Mouse (Mus musculus) lung, embryonic 14.5 days (tissue): Measurements from ENCODE around the gene Fkbp1a. TPM values are rescaled to one million over a fixed set of nuclear protein-coding genes. Genes with fewer than 3 reads are reported as not detected.
A peak's percentile ranks its signal among the peaks of the same experiment; 100 is the strongest.

Experiments
- ATAC-seq: fragments of 200-750 bp; cut with Nextera tagmentation; 2 replicates; pipeline ENCODE4 v1.8.0; 2017; ENCODE audit warnings: mild to moderate bottlenecking, moderate TSS enrichment, moderate library complexity; ENCODE audit not compliant: insufficient read depth
- DNase-seq: peaks from one replicate; pipeline ENCODE4 v3.0.0-alpha.2; 2015
- H3K27ac ChIP-seq: fragments of 300-500 bp; sonication (generic); 2 replicates; pipeline ENCODE4 v1.5.1; 2014; ENCODE audit warnings: low read depth, mild to moderate bottlenecking, moderate library complexity
- H3K27me3 ChIP-seq: fragments of 300-500 bp; sonication (generic); 2 replicates; pipeline ENCODE4 v1.6.1; 2014; ENCODE audit warnings: low read length, control low read depth; ENCODE audit not compliant: insufficient read depth
- H3K36me3 ChIP-seq: fragments of 300-500 bp; sonication (generic); 2 replicates; pipeline ENCODE4 v1.6.1; 2014; ENCODE audit warnings: control low read depth; ENCODE audit not compliant: insufficient read depth
- H3K4me1 ChIP-seq: fragments of 300-500 bp; sonication (generic); 2 replicates; pipeline ENCODE4 v1.6.1; 2014; ENCODE audit warnings: antibody characterized with exemption, control low read depth; ENCODE audit not compliant: insufficient read depth
- H3K4me2 ChIP-seq: fragments of 300-500 bp; sonication (generic); 2 replicates; pipeline ENCODE4 v1.6.1; 2014; ENCODE audit warnings: mild to moderate bottlenecking
- H3K4me3 ChIP-seq: fragments of 300-500 bp; sonication (generic); 2 replicates; pipeline ENCODE4 v1.5.1; 2014; ENCODE audit warnings: low read depth, low read length
- H3K9ac ChIP-seq: fragments of 300-500 bp; sonication (generic); 2 replicates; pipeline ENCODE4 v1.6.1; 2014
- H3K9me3 ChIP-seq: fragments of 300-500 bp; sonication (generic); 2 replicates; pipeline ENCODE4 v1.6.1; 2016; ENCODE audit warnings: low read depth, low read length, control low read depth
- CTCF ChIP-seq: IDR thresholded peaks from 2 replicates; pipeline ENCODE4 v1.5.1; 2016; ENCODE audit warnings: antibody characterized with exemption, low read depth
- WGBS: fragments of 180-500 bp; shearing (Covaris S2); extraction: QIAGEN DNeasy Blood & Tissue Kit; methylation state at CpG from one replicate; pipeline ENCODE4 v1.1.7; 2014; 5-methylcytosine and 5-hydroxymethylcytosine counted together
- polyA plus RNA-seq: library from polyadenylated mRNA; unstranded; fragments of >200 nt; fragmentation: Nextera tagmentation; extraction: Ambion mirVana; gene quantifications from 2 replicates; pipeline ENCODE4 v1.2.1, GENCODE M21; 2014

Gene Fkbp1a
- polyA plus RNA-seq, 1 experiment from 2014 or later: 873 TPM

DNA sequence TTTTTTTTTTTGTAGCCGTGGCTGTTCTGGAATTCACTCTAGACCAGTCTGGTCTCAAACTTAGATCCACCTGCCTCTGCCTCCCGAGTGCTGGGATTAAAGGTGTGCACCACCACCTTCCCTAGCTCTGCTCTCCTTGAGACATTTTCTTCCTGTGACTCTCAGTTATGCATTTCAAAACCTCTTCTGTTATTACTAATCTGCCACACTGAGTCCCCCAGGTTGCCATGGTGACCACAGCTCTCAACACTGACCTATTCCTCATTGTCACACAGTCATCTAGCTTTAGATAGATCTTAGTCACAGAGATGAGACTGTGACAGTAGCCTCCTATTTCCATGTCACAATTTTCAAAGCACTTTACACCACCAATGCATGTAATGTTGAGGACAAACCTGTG lies 27.2 kb downstream of the Fkbp1a start:
- TF ChIP-seq CTCF: no peak
- Histone ChIP-seq H3K4me2 (no peak overlapping the region), H3K36me3 (peaks cover under 1% of the 10 kb centered on the region; the same call in 1 of the 2 replicates), H3K27me3 (no peaks in the 10 kb centered on the region), H3K4me1 (no peaks in the 10 kb centered on the region), H3K27ac (no peak overlapping the region), H3K9me3 (no peaks in the 10 kb centered on the region), H3K4me3 (no peak overlapping the region), H3K9ac (no peak overlapping the region)
- ATAC-seq (no peak), DNase-seq (no peak)
- WGBS: 77% methylated on average over 2 of the region's 2 CpGs

DNA sequence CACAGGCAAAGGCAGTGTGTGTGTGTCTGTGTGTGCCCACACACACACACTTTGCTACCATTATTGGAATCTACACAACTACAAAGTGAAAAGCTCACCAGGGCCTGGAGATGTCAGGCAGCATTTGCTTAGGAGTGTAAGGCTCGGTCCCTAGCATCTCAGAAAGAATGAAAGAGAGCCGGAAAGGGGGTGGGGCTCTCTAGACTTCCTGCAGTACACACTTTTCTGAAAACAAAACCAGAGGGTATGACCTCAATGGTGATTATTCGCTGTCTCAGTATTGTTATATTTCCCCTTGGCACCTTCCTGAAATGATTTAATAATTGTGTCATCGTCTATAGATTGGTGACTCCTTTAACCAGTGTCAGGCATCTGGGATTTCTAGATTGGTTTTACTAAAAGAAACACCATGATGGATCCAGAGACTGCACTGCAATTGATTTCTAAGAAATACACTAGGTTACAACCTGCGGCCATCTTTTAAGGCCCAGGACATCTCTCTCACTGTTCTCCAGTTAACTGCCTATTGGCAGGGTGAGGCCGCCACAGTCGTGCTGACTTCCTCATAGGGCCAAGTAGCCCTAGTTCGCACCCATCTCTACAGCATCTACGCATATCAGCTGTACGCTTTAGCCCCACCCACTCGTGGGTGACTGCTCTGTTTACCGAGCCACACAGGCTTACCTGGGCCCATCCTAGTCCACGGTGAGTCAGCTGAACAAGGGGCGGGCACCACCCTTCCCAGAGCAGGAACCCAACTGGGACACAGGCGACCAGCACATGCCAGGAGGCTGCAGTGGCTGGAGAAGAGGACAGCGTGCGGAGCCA lies 29.8 kb downstream of the Fkbp1a start, which contains the start of gene Sdcbp2:
Gene Sdcbp2 (plus strand): TSS at position 750 of the 828 bp plus-strand sequence.
- Histone ChIP-seq H3K4me1 (peaks cover 4% of the 10 kb centered on the region; the same call in 1 of the 2 replicates), H3K27me3 (no peaks in the 10 kb centered on the region), H3K4me3 (no peak within 1 kb of the TSS), H3K27ac (no peak within 1 kb of the TSS), H3K9me3 (no peaks in the 10 kb centered on the region), H3K4me2 (no peak within 1 kb of the TSS), H3K9ac (no peak within 1 kb of the TSS), H3K36me3 (no peaks in the 10 kb centered on the region; the same call in 1 of the 2 replicates)
- DNase-seq (peak; percentile 30), ATAC-seq (no peak)
- WGBS: 63% methylated on average over 17 of the region's 17 CpGs
- no peak for TF ChIP-seq CTCF

DNA sequence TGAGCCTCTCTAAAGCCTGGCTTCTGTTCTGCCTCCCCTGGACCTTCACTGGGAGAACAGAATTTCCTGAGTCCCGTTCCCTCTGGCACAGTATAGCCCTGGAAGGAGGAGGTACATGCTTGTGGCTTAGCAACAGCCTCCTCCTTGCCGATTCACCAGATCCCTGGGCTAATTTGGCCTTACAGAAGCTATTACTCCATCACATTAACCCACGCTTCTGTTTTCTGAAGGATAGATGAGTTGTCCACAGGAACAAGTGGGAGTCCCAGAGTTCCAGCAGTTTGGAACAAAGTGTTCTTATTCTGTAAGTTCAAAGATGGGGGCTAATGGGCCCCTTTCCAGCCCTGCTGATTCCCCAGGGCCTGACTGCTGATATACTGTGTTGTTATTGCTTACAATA lies 31.4 kb downstream of the Fkbp1a start:
- Histone ChIP-seq H3K4me3 (no peak overlapping the region), H3K36me3 (no peaks in the 10 kb centered on the region; the same call in 1 of the 2 replicates), H3K4me2 (no peak overlapping the region), H3K27ac (no peak overlapping the region), H3K9ac (no peak overlapping the region), H3K4me1 (peaks cover 4% of the 10 kb centered on the region; the same call in 1 of the 2 replicates), H3K9me3 (no peaks in the 10 kb centered on the region), H3K27me3 (no peaks in the 10 kb centered on the region)
- WGBS: 75% methylated on average over 3 of the region's 3 CpGs
- ATAC-seq (no peak), DNase-seq (no peak)
- TF ChIP-seq CTCF: no peak

DNA sequence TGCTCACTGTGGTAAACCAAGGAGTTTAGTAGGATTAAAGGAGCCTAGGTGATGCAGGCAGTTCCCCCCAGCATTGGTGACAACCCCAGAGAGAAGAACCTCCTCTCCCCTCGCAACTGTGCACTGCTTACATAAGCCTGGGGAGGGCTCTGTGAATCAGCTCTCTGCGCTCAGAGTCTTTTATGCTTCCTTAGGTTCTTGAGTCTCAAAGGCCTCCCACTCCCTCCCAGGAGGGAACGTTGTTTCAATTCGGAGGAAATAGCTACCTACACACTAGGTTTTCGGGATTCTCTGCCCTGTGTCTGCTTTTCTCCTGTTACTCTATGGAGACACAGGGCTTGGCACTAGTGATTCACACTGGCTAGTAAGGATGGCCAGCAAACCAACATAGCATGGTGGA lies 32.3 kb downstream of the Fkbp1a start:
- TF ChIP-seq CTCF: no peak
- H3K9me3 ChIP-seq: no peaks in the 10 kb centered on the region
- peaks cover 4% of the 10 kb centered on the region; the same call in 1 of the 2 replicates for H3K4me1 ChIP-seq
- no peaks in the 10 kb centered on the region for H3K27me3 ChIP-seq
- no peak overlapping the region for H3K4me2 ChIP-seq
- WGBS: 68% methylated on average over 5 of the region's 5 CpGs
- DNase-seq (no peak), ATAC-seq (no peak)
- H3K9ac ChIP-seq: no peak overlapping the region
- H3K36me3 ChIP-seq: no peaks in the 10 kb centered on the region; the same call in 1 of the 2 replicates
- H3K27ac ChIP-seq: no peak overlapping the region
- H3K4me3 ChIP-seq: no peak overlapping the region

DNA sequence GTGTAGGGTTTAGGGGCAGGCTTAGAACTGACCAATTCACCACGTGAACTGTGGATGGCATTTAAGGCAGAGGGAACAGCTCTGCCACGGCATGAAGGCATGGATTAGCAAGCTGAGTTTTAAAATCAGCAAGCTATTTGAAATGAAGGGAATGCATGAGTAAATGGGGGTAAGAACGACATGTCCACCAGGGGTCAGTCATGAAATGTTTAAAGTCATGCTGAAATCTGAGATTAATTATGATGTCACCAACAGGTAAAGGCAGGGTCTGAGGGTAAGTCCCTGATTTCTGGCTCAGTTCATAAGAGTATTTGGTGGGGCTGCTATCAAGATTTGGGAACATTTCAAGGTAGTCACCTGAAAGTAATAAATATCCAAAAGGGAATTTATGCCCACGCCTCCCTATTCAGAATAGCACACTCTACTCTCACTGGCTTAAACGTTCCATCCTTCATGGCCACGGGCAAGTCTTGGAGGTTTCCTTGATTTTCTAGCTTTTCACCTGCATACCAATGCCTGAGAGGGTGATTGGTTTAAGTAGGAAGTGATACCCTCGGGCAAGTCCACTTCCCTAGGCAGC lies 32.9 kb downstream of the Fkbp1a start:
- H3K4me2 ChIP-seq: peak overlapping the region; percentile 58
- WGBS: 24% methylated on average over 7 of the region's 7 CpGs
- peak; percentile 74 for TF ChIP-seq CTCF
- ATAC-seq (peak; percentile 25), DNase-seq (peak; percentile 80)
- H3K4me3 ChIP-seq: peak overlapping the region; percentile 30; the same call in 1 of the 2 replicates
- H3K9me3 ChIP-seq: no peaks in the 10 kb centered on the region
- no peaks in the 10 kb centered on the region; the same call in 1 of the 2 replicates for H3K36me3 ChIP-seq
- no peaks in the 10 kb centered on the region for H3K27me3 ChIP-seq
- H3K9ac ChIP-seq: no peak overlapping the region; the same call in 1 of the 2 replicates
- H3K27ac ChIP-seq: peak overlapping the region; percentile 8; the same call in 1 of the 2 replicates
- H3K4me1 ChIP-seq: peaks cover 4% of the 10 kb centered on the region; the same call in 1 of the 2 replicates

DNA sequence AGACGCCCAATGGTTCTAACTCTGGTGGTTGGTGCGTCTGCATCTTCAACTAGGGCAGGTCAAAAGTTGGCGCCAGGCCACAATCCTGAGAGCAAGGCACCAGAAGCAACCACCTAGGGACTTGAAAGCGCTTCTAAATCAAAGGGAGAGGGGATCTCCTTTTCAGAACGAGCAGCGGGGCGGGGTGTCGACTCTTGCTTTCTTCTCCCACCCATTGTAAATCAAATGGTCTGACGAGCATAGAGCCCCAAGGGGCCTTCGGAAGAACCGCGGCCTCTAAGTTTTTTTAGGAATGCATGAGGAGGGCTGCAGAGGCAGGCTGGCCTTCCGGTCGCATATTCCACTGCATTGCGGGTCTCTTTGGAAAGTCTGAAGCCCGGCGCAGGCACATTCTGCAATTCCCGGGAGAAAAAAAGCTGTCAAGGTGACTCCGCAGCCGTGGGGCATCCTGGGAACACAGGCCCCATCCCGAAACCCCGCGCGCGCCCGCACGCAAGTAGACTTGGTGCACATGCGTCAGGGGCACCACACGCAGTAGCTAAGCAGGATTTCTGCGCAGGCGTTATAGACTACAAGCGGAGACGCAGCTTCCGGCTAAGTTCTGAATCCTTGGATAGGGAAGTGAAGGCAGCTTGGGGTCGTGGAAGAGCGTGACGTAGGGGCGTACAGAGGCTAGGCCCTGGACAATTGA lies 33.6 kb downstream of the Fkbp1a start:
- H3K4me1 ChIP-seq: peaks cover 4% of the 10 kb centered on the region; the same call in 1 of the 2 replicates
- H3K36me3 ChIP-seq: no peaks in the 10 kb centered on the region

More for the DNA sequence above, 33.6 kb downstream of the Fkbp1a start:
- WGBS: 2% methylated on average over 38 of the region's 38 CpGs
- TF ChIP-seq CTCF: no peak
- H3K4me2 ChIP-seq: peak overlapping the region; percentile 58
- H3K27ac ChIP-seq: peak overlapping the region; percentile 8; the same call in 1 of the 2 replicates
- no peaks in the 10 kb centered on the region for H3K27me3 ChIP-seq
- H3K9ac ChIP-seq: peak overlapping the region; percentile 27
- peak overlapping the region; percentile 30 for H3K4me3 ChIP-seq
- H3K9me3 ChIP-seq: no peaks in the 10 kb centered on the region
- DNase-seq (peak; percentile 91), ATAC-seq (peak; percentile 94)
